Mouse (Mus musculus): Measurements from ENCODE around the gene Plcd3.

DNA sequence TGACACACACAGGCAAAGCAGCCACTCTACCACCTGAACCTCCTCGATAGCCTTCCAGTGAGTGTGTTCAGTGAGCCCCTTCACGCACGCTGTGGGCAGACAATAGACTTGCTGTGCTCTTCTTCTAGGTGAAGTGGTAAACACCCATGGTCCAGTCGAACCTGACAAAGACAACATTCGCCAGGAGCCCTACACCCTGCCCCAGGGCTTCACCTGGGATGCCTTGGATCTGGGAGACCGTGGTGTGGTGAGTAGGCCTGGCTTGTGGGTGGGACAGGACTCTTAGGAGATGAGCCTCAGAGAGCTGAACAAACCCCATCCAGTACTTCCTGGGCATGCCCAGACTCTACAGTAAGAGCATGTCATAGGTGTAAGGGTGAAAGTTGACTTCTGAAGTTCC, 49.4 kb downstream of the Plcd3 start:
- no peak for TF ChIP-seq CTCF (IDR thresholded peaks at IDR 0.05; ENCODE audit: control insufficient read depth, insufficient read depth, insufficient read length)
- TF ChIP-seq MYOG (IDR thresholded peaks at IDR 0.05; ENCODE audit: control insufficient read depth, extremely low read depth, insufficient read length): no peak
- no peak for TF ChIP-seq CEBPB (IDR thresholded peaks at IDR 0.05; ENCODE audit: low read depth)
